Mouse (Mus musculus) forebrain, postnatal 0 days (tissue): ENCODE measurements around the gene Csnk1e. TPM values are rescaled to one million over a fixed set of nuclear protein-coding genes. Genes with fewer than 3 reads are reported as not detected.
A peak's percentile ranks its signal among the peaks of the same experiment; 100 is the strongest.

Experiments
- ATAC-seq: fragments of 200-750 bp; cut with Nextera tagmentation; 2 replicates; pipeline ENCODE4 v1.8.0; 2017; ENCODE audit warnings: mild to moderate bottlenecking, moderate library complexity
- DNase-seq: peaks from one replicate; pipeline ENCODE4 v3.0.0-alpha.2; 2015
- H3K27ac ChIP-seq: fragments of 300-500 bp; sonication (generic); 2 replicates; pipeline ENCODE4 v1.5.1; 2014; ENCODE audit warnings: low read depth, mild to moderate bottlenecking, antibody characterized with exemption, low read length, moderate library complexity, mixed read lengths
- H3K27me3 ChIP-seq: fragments of 300-500 bp; sonication (generic); 2 replicates; pipeline ENCODE4 v1.6.1; 2014; ENCODE audit warnings: mild to moderate bottlenecking, low read length, mixed read lengths; ENCODE audit not compliant: insufficient read depth
- H3K36me3 ChIP-seq: fragments of 300-500 bp; sonication (generic); 2 replicates; pipeline ENCODE4 v1.6.1; 2014; ENCODE audit warnings: mild to moderate bottlenecking, moderate library complexity; ENCODE audit not compliant: insufficient read depth
- H3K4me1 ChIP-seq: fragments of 300-500 bp; sonication (generic); 2 replicates; pipeline ENCODE4 v1.6.1; 2014; ENCODE audit warnings: antibody characterized with exemption; ENCODE audit not compliant: insufficient read depth
- H3K4me2 ChIP-seq: fragments of 300-500 bp; sonication (generic); 2 replicates; pipeline ENCODE4 v1.6.1; 2014; ENCODE audit warnings: low read depth, mild to moderate bottlenecking, moderate library complexity
- H3K4me3 ChIP-seq: fragments of 300-500 bp; sonication (generic); 2 replicates; pipeline ENCODE4 v1.5.1; 2014; ENCODE audit warnings: low read depth, low read length, mixed read lengths
- H3K9ac ChIP-seq: fragments of 300-500 bp; sonication (generic); 2 replicates; pipeline ENCODE4 v1.6.1; 2014; ENCODE audit warnings: mild to moderate bottlenecking
- H3K9me3 ChIP-seq: fragments of 300-500 bp; sonication (generic); 2 replicates; pipeline ENCODE4 v1.6.1; 2016; ENCODE audit warnings: low read length
- CTCF ChIP-seq: sonication (generic); IDR thresholded peaks from 2 replicates; pipeline ENCODE4 v1.5.1; 2016; ENCODE audit warnings: antibody characterized with exemption, control low read depth, low read depth
- WGBS: fragments of 180-500 bp; shearing (Covaris S2); extraction: QIAGEN DNeasy Blood & Tissue Kit; methylation state at CpG from one replicate; pipeline ENCODE4 v1.1.7; 2014; 5-methylcytosine and 5-hydroxymethylcytosine counted together
- polyA plus RNA-seq: library from polyadenylated mRNA; unstranded; fragments of >200 nt; fragmentation: Nextera tagmentation; extraction: Ambion mirVana; gene quantifications from 2 replicates; pipeline ENCODE4 v1.2.1, GENCODE M21; 2015
- total RNA-seq: library from RNA; depleted of rRNA; stranded (reverse); fragments of >200 nt; gene quantifications from 2 replicates; pipeline ENCODE4 v1.2.3, GENCODE M21; 2014

Csnk1e gene
- total and polyA plus RNA-seq, 2 experiments from 2014 or later: 248 to 490 TPM

DNA sequence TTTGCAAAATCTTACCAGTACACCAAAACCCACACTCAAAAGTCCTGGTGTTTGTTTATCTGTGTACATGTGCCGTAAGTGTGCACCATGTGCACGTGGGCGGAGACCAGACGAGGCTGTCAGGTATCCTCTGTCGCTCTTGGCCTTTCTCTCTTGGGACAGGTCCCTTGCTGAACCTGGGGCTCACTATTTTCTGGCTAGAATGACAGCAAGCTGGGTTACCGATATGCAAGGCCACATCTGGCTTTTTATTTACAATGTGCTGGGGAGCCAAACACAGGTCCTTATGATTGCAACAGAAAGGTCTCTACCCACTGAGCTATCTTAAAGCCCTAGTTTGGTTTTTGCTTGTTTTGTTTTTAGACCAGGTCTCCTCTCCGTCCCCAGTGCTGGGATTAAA lies 67.8 kb downstream of the Csnk1e start:
- ATAC-seq (no peak), DNase-seq (no peak)
- H3K36me3 ChIP-seq: no peaks in the 10 kb centered on the region; the same call in 1 of the 2 replicates
- H3K27me3 ChIP-seq: no peaks in the 10 kb centered on the region
- no peak overlapping the region for H3K27ac ChIP-seq
- H3K4me3 ChIP-seq: no peak overlapping the region
- no peak overlapping the region for H3K4me2 ChIP-seq
- no peak overlapping the region for H3K9ac ChIP-seq
- H3K9me3 ChIP-seq: no peaks in the 10 kb centered on the region
- H3K4me1 ChIP-seq: no peaks in the 10 kb centered on the region; the same call in 1 of the 2 replicates
- 90% methylated on average over 7 of the region's 7 CpGs for WGBS
- TF ChIP-seq CTCF: no peak

DNA sequence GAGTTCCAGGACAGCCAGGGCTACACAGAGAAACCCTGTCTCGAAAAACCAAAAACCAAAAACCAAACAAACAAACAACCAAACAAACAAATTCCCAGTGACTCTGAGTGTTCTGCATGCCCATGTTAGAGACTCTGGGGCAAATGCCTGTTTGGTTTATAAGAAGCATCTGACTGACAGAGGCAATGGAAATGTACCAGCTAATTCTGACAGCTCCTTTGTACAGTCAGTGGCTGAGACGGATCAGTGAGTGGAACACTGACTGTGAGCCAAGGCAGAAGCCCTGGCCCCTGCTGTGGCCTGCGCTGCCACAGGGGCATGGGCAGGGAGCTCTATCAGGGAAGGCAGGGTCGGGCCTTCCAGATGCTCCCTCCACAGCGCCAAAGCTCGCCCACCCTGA lies 68.3 kb downstream of the Csnk1e start:
- no peaks in the 10 kb centered on the region; the same call in 1 of the 2 replicates for H3K36me3 ChIP-seq
- WGBS: 63% methylated on average over 6 of the region's 6 CpGs
- ATAC-seq: no peak
- H3K27me3 ChIP-seq: no peaks in the 10 kb centered on the region
- H3K9me3 ChIP-seq: no peaks in the 10 kb centered on the region
- no peak overlapping the region for H3K9ac ChIP-seq
- H3K4me2 ChIP-seq: no peak overlapping the region
- no peak for TF ChIP-seq CTCF
- H3K4me3 ChIP-seq: no peak overlapping the region
- H3K27ac ChIP-seq: no peak overlapping the region
- no peak for DNase-seq
- H3K4me1 ChIP-seq: no peaks in the 10 kb centered on the region; the same call in 1 of the 2 replicates

DNA sequence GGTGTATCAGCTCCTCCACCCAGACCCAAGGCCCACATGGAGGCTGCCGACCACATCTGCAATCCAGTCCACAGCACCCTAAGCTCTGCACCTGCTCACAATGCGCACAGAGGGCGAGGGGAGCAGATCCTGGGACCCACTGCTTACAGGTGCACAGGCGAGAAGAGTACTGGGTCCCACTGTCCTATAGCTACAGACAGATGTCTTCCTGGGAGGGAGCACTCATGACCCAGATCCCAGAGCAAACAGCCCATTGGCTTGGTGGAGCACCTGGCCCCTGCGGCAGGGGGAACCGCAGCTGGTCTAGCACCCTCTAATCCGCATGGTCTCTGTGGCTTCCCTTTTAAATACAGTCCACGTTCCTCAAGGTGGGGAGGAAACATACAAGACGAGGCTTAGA lies 73.7 kb downstream of the Csnk1e start:
- WGBS: 84% methylated on average over 9 of the region's 9 CpGs

DNA sequence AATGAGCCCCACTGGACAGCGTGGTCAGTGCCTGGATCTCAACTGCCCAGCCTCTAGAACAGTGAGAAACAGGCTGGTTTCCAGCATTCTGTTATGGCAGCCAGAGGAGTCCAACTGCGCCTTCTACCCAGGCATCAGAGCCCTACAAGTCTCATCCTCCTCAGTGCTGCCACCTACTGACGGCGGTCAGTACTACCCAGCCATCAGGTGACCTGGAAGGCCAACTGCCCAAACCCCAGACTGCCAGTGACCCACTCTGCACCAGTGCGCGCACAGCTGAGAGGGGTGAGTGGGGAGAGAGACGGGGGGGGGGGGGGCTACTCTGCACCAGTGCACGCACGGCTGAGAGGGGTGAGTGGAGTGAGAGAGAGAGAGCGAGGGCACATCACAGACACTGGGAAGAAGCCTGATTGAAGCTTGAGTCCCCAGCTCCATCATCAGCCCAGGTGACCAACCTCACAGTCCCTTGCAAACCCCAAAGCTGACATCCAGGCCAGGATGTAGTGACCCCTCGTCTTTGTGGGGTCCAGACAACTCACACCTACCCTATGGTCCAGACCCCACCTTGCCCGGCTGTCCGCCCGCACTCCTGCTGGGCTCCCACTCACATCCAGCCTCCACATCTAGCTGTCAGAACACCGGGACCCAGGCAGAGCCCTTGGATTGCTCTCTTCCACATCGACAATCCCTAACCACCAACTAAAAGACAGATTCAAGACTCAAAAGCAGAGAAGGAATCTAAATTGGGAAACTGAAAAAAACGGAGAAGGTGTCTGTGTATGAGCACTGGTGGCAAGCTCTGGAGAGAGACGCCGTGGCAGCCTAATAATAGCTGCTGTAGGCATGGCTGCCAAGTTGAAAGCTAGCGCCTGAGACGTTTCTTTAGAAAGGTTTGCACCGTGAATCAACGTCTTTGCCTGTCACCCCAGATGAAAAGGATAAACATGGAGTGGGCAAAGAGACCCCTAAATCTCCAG lies 74.6 kb downstream of the Csnk1e start:
- peak overlapping the region; percentile 37 for H3K4me2 ChIP-seq

More for the DNA sequence above, 73.7 kb downstream of the Csnk1e start:
- H3K4me2 ChIP-seq: no peak overlapping the region
- H3K36me3 ChIP-seq: peaks cover 19% of the 10 kb centered on the region
- H3K4me3 ChIP-seq: no peak overlapping the region
- DNase-seq (no peak), ATAC-seq (no peak)
- no peaks in the 10 kb centered on the region for H3K9me3 ChIP-seq
- TF ChIP-seq CTCF: no peak
- no peak overlapping the region for H3K9ac ChIP-seq
- peaks cover 13% of the 10 kb centered on the region; the same call in 1 of the 2 replicates for H3K4me1 ChIP-seq
- no peaks in the 10 kb centered on the region for H3K27me3 ChIP-seq
- H3K27ac ChIP-seq: peak overlapping the region; percentile 86

DNA sequence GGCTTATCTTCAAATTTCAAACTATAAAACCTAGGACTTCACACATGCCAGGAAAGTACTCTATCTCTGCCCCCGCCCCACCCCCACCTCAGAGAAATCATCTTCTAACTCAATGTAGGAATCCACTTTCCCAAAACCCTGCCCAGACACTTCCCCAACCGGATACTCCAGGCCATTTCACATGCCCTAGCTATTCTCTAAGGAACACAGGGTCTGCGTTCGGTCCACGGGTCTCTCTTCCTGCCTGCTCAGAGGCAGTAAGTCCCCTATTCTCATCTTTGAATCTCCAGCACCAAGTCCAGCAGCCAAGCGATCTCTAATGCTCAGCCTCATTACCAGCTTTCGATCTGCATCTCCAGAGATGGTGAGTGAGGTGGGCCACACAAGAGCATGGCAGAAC lies 75.7 kb downstream of the Csnk1e start:
- DNase-seq (no peak), ATAC-seq (no peak)
- no peak for TF ChIP-seq CTCF
- 93% methylated on average over 7 of the region's 7 CpGs for WGBS
- H3K36me3 ChIP-seq: peaks cover 33% of the 10 kb centered on the region
- peak overlapping the region; percentile 86; the same call in 1 of the 2 replicates for H3K27ac ChIP-seq
- H3K4me2 ChIP-seq: no peak overlapping the region
- peaks cover 13% of the 10 kb centered on the region; the same call in 1 of the 2 replicates for H3K4me1 ChIP-seq
- H3K9ac ChIP-seq: no peak overlapping the region
- H3K9me3 ChIP-seq: no peaks in the 10 kb centered on the region
- no peak overlapping the region for H3K4me3 ChIP-seq
- no peaks in the 10 kb centered on the region for H3K27me3 ChIP-seq

More for the DNA sequence above, 74.6 kb downstream of the Csnk1e start:
- Histone ChIP-seq H3K27me3 (no peaks in the 10 kb centered on the region), H3K9me3 (no peaks in the 10 kb centered on the region), H3K36me3 (peaks cover 28% of the 10 kb centered on the region), H3K9ac (0 out of 2 replicates have a peak overlapping the region, but pooled peaks have one; percentile 23), H3K27ac (peak overlapping the region; percentile 86), H3K4me3 (no peak overlapping the region), H3K4me1 (peaks cover 13% of the 10 kb centered on the region; the same call in 1 of the 2 replicates)
- peak; percentile 82 for ATAC-seq
- peak; percentile 69 for DNase-seq
- WGBS: 33% methylated on average over 22 of the region's 23 CpGs
- peak; percentile 80 for TF ChIP-seq CTCF

DNA sequence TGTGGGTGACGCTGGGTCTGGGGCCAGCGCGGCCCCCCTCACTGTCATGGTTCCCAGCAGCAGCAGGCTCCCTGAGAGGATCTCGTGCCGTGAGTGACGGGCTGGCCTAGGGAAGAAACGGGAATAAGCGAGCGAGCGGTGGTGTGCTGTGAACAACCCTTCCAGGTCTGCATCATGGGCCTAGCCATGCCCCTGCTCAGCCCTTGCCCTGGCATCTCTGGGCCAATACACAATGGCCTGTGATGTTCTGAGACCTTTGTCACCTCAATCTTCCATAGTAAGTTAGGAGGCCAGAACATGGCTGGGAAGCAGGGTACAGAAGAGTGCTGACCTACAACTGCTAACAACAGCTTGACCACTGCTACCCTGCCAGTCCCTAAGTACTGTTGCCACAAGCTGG lies 76.8 kb downstream of the Csnk1e start:
- DNase-seq (no peak), ATAC-seq (no peak)
- H3K9ac ChIP-seq: no peak overlapping the region
- H3K27me3 ChIP-seq: no peaks in the 10 kb centered on the region
- H3K4me1 ChIP-seq: peaks cover 13% of the 10 kb centered on the region; the same call in 1 of the 2 replicates
- no peak for TF ChIP-seq CTCF
- no peaks in the 10 kb centered on the region for H3K9me3 ChIP-seq
- no peak overlapping the region for H3K4me3 ChIP-seq
- 97% methylated on average over 10 of the region's 10 CpGs for WGBS
- H3K27ac ChIP-seq: no peak overlapping the region
- H3K4me2 ChIP-seq: no peak overlapping the region
- H3K36me3 ChIP-seq: peaks cover 38% of the 10 kb centered on the region

DNA sequence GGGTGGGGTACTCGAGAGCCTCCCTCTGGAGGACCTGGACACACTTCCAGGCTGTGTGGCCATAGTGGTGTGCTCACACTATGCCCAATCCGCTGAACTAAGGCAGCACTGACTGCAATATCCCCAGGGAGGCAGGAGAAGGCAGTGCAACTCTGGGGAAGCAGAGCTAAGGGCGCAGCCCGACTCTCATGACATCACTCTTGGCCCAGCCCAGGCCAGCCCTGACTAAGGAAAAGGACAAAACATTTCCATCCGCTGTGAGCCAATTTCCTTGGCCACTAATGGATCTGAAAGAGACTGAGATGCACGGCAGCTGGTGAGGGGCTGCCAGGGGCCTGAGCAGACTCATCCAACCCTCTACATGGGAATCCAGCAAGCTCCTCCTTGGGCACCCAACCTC lies 77.7 kb downstream of the Csnk1e start:
- WGBS: 82% methylated on average over 6 of the region's 6 CpGs
- peak; percentile 47 for TF ChIP-seq CTCF
- no peak overlapping the region for H3K9ac ChIP-seq
- no peaks in the 10 kb centered on the region for H3K9me3 ChIP-seq
- no peak overlapping the region for H3K4me2 ChIP-seq
- no peak overlapping the region for H3K27ac ChIP-seq
- no peak overlapping the region for H3K4me3 ChIP-seq
- H3K36me3 ChIP-seq: peaks cover 45% of the 10 kb centered on the region
- DNase-seq (peak; percentile 30), ATAC-seq (peak; percentile 64)
- no peaks in the 10 kb centered on the region for H3K27me3 ChIP-seq
- H3K4me1 ChIP-seq: peaks cover 13% of the 10 kb centered on the region; the same call in 1 of the 2 replicates
